Mouse (Mus musculus) heart, adult 8-10 months (tissue): Measurements from ENCODE around the gene Smtn. TPM values are rescaled to one million over a fixed set of nuclear protein-coding genes. Genes with fewer than 3 reads are reported as not detected.
A peak's percentile ranks its signal among the peaks of the same experiment; 100 is the strongest.

Experiments
- DNase-seq: peaks from one replicate; pipeline ENCODE4 v3.0.0; 2022; ENCODE audit warnings: low spot score
- total RNA-seq, 4 experiments: library from RNA; stranded (reverse); gene quantifications; 2 replicates each; pipeline ENCODE4 v1.2.4; 2022

Gene Smtn
- 100 to 1,000 TPM; 128 to 185 (median 149) TPM for total RNA-seq

DNA sequence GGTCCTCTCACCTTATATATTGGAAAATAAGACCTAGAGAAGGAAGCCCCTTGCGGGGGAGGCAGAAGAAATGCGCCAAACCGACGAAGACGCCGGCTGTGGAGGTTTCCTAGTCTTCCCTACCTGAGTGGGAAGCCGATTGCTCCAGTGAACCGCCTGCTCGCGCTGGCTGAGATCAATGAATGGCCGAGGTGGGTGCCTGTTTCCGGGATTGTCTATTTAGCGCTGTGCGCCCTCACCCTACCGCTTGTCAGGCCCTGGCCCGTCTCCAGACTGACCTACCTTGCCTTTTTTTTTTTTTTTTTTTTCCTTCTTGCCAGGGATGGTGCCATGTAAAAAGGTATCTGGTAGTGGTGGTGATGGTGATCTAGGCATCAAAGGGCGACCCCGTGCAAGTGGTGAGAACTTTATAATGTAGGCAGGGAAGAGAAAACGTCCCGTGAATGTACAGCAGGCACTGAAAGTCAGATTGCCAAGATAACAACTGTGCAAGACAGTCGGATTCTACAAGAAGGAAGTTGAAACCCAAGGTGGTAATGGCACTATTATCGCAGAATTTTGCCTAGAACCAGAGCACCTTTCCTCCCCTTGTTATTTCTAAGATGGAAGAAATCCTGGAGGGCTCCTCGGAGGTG lies at the start of gene Smtn:
Gene Smtn (minus strand): TSS at position 162 of the 635 bp plus-strand sequence.
- no peak for DNase-seq

DNA sequence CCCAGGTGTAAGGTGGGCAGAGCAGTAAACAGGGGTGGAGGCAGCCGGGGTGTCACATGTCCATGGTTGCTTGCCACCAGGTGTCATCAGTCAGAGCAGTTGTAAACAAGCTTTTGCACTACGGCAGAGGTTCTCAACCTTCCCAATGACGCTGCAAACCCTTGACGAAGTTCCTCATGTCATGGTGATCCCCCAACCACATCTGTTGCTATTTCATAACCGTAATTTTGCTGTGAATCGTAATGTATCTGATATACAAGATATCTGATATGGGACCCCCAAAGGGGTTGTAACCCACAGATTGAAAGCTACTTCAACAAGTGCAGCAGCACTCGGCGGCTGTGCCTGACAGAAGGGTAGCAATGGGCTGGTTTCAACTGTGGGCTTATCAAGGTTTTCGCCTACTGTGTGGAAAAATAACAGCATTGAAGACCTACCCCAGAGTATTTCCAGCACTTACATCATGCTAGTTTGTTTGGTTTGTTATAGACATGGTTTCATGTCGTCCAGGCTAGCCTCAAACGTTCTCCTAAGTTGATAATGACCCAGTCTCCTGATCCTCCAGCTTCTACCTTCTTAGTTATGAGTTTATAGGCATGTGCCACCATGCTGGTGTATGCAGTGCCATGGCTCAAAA lies 47.7 kb upstream of the Smtn start:
- DNase-seq, result no peak

DNA sequence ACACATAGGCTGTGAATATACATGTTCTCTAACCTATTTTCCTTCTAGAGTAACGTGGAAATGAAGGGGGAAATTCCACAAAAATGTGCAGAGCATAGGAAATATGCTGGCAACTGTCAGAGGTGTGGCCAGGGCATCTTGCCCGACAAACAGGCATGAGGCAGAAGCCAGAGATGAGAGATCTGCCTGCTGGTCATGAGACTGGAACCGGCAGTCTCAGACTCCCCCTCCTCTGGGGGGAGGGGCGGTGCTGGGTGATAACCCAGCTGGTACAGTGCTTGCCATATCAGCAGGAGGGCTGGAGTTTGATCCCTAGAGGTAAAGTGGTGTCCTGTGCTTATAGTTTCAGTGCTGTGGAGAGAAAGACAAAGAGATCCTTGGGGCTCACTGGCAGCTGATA lies 46.9 kb upstream of the Smtn start:
- no peak for DNase-seq

DNA sequence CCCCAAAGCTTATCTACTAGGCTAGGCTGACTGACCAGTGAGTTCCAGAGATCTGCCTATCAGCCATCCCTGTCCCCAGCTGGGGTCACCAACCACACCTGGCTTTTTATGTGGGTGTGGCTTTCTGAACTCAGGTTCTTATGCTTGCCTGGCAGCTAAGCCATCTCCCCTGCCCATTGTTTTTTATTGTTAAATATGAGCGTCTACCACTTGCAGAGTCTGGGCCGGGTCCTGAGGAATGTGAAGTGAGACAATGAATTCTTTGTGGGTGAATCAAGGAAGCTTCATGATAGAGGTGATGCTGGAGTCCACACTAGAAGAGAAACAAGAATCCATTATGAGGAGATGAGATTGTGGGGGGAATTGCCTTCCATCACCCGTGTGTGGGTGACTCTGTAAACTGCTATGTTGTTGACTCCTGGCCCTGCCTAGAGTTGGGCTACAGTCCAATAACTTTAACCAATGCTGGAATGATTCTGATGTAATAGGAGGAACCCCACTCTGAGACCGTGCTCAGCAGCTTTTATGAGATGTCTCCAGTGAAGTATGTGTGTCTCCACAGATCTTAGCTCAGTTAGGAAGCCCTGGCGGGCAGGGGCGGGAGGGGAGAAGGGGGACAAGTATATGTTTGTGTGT lies 45.7 kb upstream of the Smtn start:
- DNase-seq, result no peak

DNA sequence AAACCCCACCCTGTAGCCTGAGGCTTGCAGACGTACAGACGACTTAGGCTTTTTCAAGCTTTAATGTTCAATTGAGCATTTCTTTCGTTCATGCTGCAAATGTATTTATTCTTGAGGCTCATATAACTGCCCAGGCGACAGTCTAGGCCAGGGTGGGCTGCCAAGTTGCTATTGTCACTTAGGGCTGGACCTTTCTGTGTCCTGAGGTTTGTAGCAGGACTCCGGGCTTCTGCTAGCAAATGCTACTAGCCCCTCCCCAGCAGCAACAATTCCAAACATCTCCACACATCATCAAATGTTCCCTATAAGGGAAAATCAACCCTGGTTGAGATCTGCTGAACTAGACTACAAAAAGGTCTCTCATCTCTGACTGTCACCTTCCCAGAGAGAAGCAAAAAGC lies 42.7 kb upstream of the Smtn start:
- no peak for DNase-seq

DNA sequence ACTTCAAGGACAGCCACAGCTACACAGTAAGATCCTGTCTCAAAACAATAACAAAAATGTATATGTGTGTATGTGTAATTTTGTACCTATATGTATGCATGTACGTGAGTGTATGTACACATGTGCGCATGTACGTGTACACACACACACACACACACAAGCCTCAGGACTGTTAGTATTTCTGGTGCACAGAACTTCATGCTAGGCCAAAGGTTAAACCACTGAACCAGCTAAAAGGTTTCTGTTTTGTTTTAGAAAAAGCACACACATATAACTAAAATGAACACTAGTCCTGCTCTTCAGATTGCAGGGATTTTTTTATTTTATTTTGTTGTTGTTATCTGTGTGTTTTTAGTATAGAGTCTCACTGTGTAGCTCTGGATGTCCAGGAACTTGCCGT lies 41.5 kb upstream of the Smtn start:
- no peak for DNase-seq

DNA sequence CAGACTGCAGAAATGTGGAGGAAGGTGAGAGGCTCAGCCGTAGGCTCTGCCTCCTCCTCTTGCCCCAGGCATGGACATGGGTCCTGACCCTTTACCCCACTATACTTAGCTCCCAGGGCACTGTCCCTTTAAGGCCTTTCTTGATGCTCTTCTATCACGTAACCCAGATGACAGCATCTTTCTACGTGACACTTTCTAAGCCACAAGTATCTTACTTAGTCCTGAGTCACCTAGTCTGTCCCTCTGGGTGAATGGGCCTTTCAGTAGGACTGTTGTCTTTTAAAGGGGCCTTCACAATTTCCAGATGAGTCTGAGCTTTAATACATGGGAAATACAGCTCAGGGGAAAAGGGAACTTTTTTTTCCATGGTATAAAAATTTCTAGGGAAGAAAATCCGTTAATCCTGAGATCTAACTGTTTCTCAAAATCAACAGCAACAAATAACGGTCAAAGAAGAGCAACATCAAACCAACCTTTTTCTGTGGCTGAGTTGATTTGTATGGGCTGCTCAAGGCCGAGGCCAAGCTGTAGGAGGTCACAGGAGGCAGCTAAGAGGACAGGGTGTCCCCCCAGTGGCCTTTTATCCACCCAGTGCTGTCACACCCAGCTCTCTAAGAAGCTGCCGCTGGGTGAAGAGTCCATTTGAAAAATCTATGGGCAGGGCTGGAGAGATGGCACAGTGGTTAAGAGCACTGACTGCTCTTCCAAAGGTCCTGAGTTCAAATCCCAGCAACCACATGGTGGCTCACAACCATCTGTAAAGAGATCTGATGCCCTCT lies 40.1 kb upstream of the Smtn start:
- DNase-seq, result no peak

DNA sequence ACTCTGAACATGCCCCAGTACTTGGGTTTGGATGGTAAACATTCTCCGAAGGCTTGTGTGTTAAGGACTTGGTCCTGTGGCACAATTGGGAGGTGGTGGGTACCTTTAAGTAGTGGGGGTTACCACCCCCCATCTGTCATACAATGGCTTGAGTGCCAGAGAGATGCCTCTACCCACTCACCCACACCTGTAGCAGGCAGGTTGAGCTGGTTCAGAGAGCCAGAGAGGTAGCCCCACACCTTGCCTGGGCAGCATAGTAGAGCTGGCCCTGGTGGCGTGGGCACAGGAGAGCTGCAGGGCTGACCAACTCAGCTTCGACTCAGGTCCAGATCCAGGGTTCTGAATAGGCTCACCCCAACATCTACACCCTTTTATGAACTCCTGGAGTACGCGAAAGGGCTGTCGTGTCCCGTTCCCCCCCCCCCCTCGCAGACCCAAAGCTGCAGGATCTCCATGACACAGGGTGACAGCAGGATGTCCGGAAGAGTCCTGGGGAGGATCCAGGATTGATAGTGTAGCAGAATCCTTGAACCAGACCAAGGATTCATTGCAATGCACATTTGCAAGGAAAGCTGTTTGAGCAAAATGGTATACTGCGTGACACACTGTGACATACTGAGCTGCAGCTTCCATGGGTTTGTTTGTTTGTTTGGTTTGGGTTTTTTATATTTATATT lies 37.8 kb upstream of the Smtn start:
- no peak for DNase-seq

DNA sequence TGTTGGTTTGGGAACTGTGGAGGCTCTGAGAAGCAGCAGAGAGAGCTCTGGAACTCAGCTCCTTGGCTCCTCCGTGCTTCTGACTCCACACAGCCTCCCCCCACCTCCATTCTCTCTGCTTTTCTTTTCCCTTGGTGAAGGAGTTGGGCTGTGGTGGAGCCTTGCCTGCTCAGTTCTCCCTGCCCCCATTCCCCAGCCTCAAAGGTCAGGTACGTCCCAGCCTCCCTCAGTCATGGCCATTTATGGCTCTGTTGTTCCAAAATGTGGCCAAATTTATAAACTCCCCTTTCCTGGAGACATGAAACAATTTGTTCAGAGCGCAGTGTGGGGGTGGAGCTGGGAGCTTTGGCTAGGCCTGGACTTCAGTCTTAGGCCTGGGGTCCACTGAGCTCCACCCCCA lies 34.8 kb upstream of the Smtn start:
- DNase-seq, result peak; percentile 58

DNA sequence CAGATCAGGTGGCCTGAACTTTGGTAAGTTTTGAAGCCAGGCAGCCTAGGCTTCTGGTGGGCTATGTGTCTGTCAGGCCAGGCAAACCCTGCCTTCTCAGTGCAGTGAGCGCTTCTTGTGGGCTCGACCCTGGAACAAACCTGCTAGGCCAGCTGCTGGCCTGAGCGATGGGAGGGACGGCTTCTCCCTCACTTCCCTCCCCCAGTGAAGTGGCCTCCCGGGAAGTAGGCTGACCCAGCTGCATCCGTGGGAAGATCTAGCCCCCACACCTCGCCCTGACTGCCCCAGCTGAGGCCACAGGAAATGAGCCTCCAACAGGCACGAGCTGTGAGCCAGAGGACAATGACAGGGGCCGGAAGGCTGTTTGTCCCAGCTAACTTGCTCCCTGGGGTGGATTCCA lies 32.7 kb upstream of the Smtn start:
- DNase-seq, result peak; percentile 93

DNA sequence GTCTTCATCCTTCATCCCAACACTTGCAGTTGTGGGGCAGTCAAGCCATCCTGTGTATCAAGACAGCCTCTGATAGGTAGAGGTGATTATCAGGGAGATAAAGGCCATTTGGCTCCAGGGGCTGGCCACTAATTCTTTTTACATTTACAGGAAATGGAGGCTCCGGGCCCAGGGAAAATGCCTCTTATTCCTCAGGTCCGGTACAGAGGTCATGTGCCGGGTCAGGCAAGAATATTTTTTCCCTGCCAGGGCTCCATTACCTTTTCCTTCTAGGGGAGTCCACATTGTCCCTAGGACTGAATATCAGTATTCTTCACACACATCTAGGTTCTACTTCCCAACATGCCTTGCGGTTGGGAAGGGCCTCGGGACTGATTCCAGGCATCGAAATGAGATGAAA lies 31.8 kb upstream of the Smtn start:
- DNase-seq, result peak; percentile 38

DNA sequence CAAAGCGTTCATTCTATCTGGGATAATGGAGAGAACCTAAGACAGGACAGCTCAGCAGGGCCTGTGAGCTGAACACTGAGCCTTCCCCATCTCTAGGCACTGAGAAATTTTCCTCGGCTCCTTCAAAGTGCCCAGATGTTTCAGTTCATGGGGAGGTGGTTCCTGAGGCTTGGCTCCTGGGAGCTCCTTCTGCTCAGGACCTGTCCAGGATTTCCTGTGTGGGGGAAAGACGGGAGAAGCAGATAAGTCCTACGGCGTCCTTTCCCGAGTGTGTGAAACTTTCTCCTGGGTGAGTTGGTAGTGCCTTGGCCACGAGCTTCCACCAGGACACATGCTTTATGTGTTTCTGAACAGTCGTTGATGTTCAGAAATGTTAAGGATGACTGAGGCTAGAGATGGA lies 29.9 kb upstream of the Smtn start:
- no peak for DNase-seq

DNA sequence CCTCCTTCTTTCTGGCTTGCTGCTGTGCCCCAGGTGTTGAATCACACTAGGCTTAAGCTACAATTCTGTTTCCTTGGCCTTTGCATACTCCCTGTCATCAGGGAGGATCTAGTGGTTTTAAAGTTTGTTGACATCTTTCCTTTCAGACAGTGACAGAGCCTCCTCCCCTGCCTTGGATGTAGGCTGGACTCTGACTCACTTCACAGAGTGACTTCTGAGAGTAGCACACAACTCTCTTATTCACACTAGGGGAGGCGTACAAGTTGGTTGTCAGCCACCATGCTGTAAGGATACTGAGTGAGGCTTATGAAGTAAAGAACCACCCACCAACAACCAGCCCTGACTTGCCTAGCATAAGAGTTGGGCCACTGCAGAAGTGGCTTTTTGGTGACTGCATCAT lies 27.5 kb upstream of the Smtn start:
- DNase-seq, result no peak

DNA sequence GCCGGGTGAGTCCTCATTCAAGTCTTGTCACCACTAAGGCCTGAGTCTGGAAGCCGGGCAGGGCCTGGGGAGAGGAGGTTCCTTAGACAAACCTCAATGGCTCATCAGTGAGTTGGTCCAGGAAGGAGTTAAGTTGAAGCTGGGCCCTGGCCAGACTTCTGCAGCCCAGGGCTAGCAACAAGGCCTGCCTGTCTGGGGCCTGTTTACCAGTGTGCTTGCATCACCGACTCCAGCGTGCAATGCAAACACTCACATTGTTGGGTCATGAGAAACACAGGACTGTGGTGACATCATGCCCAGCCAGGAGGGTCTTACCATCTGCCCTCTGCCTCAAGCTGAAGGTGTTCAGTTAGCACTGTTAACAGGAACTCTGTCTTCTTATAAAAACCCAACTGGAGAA lies 25.6 kb upstream of the Smtn start:
- no peak for DNase-seq

DNA sequence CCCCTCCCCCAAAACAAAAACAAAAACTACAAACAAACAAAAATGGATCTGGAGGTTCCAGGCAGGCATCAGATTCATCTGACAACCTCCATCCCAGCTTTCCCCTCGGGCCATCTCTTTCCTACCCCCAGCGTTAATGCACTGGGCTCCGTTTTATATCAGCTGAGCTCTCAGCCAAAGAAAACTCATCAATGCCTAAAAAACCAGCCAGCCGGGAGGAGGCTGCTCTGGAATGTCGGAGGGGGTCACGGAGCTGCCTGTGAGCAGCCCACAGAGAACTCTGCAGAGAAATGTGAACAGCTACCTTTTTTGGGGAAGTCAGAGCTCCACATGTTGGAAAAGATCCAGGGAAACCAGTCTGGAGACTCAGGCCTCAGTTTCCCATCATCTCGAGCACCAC lies 24.0 kb upstream of the Smtn start:
- DNase-seq, result no peak

DNA sequence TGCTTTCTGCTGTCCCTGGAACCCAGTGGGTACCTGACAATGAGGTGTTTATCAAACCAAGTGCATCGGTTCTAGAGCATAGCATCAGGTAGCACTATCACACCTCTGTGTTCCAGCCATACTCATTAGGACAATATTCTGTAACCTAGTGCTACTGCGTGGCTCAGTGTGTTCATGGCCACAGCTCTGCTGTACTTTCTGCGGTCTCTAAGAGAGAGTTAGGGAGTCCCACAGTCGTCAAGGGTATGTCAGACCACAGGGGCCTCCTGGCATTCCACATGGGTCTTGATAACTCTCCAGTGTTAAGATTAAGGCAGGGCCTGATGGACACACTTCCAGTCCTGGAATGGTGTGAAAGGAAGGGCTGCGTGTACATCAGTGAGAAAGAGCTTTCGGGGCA lies 23.4 kb upstream of the Smtn start:
- no peak for DNase-seq

DNA sequence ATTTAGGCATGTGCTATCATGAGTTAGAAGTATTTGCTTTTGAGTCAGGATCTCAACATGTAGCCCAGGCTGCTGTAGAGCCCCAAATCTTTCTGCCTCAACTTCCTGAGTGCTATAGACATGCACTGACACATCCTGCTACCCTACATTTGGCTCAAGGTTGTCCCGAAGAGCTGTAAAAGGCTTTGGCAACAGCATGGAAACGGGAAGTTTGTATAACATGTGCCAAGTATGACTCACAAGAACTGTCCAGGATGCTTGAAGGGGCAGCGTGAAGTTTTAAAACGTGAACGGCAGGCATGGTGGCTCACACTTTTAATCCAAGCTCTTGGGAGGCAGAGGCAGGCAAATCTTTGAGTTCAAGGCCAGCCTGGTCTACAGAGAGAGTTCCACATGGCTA lies 19.8 kb upstream of the Smtn start:
- DNase-seq, result peak; percentile 63

DNA sequence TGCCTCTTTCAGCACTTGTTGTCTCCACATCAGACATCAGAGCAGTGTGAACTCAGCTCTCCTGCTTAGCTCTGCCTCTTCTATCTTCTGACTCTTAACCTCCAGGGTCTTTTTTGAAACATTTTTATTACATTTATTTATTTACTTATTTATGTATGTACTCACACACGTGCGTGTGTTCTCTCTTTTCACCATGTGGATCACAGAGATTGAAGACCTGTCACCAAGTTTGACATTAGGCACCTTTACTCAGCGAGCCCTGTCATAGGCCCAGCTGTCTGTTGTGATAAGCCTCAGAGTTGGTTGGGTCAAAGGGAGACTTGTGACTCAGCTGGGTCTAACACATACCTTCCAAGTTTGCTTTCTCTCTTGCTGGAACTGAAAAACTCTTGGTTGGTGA lies 17.4 kb upstream of the Smtn start:
- no peak for DNase-seq

DNA sequence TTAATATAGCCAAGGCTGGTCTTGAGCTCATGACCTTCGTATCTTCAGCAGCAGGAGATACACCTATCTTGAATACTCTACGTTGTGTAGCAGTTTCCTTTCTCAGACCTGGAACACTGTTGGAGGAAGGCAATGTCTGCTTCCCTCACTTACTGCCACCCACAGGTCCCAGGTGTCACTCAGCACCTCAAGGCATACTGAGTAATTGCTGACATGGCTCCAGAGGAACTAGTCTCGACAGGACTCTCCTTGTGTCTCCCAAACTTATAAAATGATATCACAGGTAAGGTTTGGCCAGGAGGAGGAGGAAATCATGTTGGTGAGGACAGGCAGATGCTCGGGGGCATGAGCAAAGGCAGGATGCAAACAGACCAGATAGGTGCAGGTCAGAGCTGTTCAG lies 14.6 kb upstream of the Smtn start:
- DNase-seq, result no peak

DNA sequence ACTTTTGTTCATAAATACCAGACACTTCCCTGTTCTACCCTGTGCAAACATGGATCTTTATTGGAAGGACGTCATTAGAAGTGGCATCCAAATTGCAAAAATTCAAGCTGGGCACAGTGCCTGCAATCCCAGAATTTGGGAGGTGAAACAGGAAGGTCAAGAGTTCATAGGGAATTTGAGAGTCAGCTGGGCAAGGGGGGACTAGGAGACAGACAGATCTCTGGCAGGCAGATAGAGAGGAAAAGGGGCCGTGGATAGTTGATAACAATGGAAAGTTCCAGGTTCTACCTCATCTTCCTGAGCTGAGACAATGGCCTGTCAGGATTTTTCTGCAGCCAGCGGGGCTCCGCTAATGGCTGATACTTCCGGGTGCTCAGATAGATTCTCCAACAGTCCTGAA lies 9.4 kb upstream of the Smtn start:
- no peak for DNase-seq

DNA sequence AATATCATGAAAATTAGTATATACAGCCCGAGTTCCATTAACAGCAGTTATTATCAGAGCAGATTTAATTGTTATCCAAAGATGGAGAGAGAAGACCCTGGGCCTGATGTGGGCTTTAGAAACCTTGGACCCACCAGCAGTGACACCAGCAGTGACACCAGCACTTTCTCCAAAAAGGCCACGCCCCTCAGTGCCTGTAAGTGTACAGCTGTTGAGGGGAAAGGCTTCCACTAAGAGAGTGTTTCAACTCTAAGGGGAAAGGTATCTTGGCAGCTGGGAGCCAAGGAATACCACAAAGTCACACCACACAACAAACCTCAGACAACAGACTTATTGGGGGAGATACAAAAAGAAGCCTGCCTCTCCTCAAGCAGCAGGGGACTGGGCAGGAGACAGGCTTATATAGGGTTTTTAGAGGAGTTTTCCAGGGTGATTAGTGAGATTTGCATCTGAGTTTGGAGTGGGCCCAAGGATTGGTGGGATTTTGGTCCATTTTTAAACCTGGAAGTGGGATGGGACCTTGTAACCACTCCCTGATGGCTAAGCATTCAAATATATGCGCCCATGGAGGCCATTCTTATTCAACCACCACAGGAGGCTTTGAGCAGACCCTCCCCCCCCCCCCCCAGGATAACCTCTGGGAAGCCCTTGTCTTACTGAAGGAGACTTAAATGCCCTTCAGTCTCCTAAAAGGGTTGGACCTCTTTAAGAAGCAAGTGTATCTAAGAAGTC lies 8.3 kb upstream of the Smtn start:
- DNase-seq, result no peak
